Mouse (Mus musculus): ENCODE data around the gene Gm17087.

The Gm17087 gene

GRCm38 (mm10) chr17:8566850-8567249, at the start of gene Gm17087:
Gene Gm17087 (minus strand): TSS chr17:8566950.
- DNase-seq (ENCODE audit: low spot score in 2 of 2): no peak

- peak; percentile 31 to 73 for DNase-seq (ENCODE audit: low spot score in 2 of 2)
Measured at GRCm38 (mm10) chr17:8613882-8614551, 47.3 kb upstream of the Gm17087 start.

DNA sequence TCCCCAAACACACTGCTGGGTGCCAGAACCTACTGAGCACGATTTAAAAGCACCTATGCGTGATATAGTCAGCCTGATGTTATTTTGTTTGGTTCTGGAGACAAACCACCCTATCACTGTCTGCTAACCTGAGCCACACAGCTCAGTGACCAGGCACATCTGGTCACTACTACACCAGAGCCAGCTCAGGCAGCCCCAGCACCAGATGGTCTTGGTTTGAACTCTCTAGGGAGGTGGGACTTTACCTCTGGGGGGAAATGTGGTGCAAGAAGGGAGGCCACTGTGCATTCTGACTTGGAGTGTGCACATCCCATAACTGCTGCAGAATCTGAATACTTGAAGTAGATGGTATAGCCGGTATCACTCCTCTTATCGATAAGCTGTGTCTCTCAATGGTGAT, 45.2 kb upstream of the Gm17087 start:
- no peak for DNase-seq (ENCODE audit: low spot score in 2 of 2)

GRCm38 (mm10) chr17:8606695-8607094, 39.9 kb upstream of the Gm17087 start:
- no peak for DNase-seq (ENCODE audit: low spot score in 2 of 2)

GRCm38 (mm10) chr17:8605921-8606320, 39.2 kb upstream of the Gm17087 start:
- DNase-seq (ENCODE audit: low spot score in 2 of 2): no peak

DNA sequence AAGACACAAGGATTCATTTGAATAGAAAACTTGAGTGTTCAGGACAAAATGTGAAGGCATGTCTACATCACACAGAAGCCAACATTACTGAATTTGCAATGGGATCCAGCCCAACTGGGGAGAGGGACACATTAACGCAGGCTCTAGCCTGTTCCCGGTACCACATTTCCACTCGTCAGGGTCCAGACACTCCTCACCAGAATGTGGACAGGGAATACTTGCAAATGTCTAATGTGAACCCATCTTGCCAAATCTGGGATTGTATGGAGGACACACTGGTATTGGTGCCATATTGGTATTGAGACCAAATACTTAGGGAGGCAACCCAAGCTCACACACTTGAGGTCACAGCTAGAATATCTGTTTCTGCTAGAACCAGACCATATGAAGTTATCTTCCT, 36.2 kb upstream of the Gm17087 start:
- no peak for DNase-seq (ENCODE audit: low spot score in 2 of 2)

GRCm38 (mm10) chr17:8597790-8598189, 31.0 kb upstream of the Gm17087 start:
- peak; percentile 43 to 72 for DNase-seq (ENCODE audit: low spot score in 2 of 2)

DNA sequence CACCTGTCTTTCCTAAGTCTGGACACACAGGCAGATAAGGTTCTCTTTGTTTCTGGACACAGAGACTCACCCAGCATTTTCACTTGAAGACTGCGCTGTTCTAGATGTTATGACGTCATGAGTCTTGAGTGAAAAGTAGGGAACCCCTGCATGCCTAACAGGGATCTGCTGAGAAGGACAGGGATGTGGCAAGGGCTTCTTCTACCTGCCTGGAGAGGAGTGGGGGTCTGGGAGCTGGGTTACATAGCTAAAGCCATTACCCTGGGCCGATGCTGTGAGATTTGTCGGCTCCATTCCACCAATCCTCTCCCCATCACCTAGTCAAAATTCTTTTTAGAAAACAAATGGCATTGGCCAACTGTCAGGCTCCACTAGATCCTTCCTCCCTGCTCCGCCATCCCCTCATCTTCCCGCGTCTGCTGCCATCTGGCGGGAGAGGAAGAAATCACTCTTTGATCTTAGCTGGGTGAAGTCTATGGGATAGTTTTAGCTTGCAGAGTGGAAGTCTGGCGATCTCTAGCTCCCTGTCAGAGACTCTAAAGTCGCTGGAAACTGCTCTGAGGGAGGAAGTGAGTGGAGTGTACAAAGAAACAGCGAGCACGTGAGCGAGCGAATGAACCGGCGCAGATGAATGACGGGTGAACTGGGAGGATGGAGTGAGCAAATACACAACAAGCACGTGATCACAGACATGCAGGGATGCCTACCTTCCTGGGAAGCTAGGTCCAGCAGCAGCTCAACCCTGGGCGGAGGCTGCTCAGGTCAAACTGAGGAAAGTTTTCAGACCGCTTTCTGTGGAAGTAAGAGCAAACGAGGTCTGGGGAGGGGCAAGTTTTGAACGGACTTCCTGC, 25.9 kb upstream of the Gm17087 start:
- DNase-seq (ENCODE audit: low spot score in 2 of 2): peak; percentile 65 to 80

DNA sequence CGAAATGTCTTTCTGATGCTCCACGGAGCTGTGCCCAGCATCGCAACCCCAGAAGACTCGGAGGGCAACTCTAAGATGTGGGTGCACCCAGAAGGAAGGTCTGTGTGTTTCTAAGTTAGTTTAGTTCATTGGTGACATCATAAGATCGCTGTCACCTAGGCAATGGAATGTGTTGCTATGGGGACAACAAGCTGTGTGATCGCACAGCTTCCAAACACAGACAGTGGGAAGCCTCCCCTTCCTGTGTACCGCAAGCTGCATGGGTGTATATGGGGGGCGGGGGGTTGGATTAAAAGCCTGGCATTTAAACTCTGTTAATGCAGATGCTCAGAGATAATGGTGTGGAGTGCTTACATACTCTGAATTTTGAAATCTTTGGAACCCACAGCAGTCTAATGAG, 14.8 kb upstream of the Gm17087 start:
- no peak for DNase-seq (ENCODE audit: low spot score in 2 of 2)

- peak in 1 of 2 experiments; percentile 35 for DNase-seq (ENCODE audit: low spot score in 2 of 2)
Measured at GRCm38 (mm10) chr17:8580360-8580759, 13.6 kb upstream of the Gm17087 start.

DNA sequence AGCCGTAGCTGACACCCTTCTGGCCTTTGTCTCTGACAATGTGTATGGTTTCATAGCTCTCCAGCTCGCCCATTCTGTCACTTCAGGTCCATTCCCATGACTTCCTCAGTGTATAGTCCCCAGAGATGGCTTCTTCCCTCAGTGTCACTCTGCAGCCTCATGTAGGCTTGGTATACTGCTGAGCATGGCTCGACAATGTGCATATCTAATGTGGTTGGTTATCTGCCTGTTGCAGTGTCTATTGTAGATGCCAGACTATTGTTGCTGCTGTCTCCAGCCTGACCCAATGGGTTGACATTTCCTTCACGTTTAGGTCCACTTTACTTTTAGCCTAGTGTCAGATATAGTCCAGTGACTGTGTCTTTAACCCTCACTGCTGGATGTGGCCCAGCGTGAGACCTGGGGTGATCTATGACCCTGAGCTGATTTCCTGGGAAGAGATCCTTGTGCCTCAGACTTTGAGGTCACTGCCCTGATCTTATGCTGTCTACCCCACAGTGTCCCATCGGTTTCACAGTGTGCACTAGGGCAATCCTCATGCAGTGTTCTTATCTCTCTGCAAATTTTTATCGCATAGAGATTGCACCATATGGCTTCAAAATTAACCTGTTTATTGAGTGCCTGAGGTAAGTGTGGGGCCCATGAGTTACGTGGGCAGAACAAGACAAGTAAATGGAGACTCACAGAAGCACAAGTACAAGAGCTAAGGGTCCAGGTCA, 7.0 kb upstream of the Gm17087 start:
- DNase-seq (ENCODE audit: low spot score in 2 of 2): no peak

DNA sequence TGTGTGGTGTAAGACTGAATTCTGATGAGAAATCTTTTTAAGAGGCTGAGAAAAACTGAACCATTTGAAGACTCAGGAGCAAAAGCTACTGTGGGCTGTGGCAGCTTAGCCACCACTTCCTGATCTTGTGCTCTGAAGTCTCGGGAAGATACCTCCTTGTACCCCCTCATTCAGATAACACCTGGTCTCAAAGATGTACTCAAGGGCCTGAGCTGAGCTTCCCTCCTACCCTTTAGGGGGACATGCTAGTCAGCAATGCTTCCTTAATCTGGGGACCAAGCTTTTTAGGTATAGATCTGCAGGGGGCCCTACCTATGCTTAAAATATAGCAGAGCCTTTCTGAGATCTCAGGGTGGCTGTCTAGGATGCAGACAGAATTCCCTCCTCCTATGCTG, 3.9 kb downstream of the Gm17087 start:
- DNase-seq (ENCODE audit: low spot score in 2 of 2): peak; percentile 51 to 61

DNA sequence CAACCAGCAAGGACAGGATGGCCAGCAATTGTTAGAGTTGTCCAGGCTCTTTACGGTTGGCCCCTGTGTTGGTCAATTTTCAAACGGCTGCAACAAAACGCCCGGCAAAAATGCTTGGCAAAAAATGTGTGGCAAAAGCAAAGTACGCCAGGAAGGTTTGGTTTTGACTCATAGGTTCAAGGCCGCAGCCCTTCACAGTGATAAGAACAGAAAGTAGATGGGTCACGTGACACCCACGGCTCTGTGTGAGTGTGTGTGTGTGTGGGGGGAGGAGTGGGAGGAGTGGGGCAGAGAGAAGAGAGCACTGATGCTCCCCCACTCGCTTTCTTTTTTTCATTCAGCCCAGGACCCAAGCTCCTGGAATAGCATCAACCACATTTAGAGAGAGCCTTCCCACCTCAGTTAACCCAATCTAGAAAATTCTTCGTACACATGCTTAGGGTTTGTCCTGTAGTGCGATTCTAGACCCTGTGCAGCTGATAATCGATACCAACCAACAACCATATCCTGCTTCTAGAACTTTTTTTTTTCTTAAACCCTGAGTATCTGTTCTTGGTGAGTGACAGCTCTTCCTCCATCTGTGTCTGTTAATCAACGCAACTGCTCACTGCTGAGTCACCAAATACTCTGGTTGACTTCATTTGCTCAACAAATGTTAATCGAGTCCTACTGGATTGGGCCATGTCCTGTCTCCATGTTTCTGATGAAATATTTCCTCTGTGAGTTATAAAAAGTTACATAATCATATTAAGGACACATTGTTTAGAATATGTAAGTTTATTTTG, 4.5 kb downstream of the Gm17087 start:
- peak; percentile 55 for DNase-seq (ENCODE audit: low spot score in 2 of 2)

DNA sequence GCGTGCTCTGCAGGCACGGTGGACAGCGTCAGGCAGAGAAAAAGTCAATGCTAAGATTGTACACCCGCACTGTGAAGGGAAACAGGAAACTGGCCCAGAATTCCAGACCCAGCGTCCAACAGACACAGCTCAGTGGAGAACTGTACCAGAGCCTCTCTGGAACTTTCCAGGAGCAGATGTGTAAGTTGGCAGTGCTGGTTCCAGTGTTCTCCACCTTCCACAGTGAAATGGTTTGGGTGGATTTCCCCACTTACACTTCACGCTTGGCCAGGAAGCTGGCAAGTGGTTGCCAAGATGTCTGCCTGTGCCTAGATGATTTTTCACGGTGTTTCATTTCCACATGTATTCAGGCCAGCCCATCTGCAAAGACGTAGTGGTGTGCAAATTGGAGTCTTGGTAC, 8.8 kb downstream of the Gm17087 start:
- DNase-seq (ENCODE audit: low spot score in 2 of 2): no peak

DNA sequence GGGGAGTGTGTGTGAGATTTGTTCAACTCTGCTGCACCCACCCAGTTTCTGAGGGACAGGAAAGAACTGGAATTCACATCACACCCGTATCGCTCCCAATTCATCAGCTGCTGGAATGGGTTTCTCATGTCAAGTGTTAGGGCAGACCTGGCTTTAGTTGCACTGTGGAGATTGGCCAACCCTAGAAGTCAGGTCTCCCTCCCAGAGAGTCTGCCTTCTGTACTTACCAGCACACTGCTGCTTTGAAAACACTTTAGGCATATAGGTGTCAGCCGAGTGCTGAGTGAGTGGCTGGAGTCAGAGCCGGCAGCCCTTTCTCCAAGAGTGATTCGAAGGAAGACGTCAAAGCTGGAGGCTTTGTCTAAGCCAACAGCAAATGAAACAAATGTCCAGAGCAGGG, 10.5 kb downstream of the Gm17087 start:
- no peak for DNase-seq (ENCODE audit: low spot score in 2 of 2)

GRCm38 (mm10) chr17:8555785-8556184, 11.0 kb downstream of the Gm17087 start:
- DNase-seq (ENCODE audit: low spot score in 2 of 2): no peak

- no peak for DNase-seq (ENCODE audit: low spot score in 2 of 2)
Measured at GRCm38 (mm10) chr17:8554219-8554618, 12.5 kb downstream of the Gm17087 start.

- no peak for DNase-seq (ENCODE audit: low spot score in 2 of 2)
Measured at GRCm38 (mm10) chr17:8553601-8554000, 13.1 kb downstream of the Gm17087 start.

GRCm38 (mm10) chr17:8552346-8553035, 14.3 kb downstream of the Gm17087 start:
- DNase-seq (ENCODE audit: low spot score in 2 of 2): no peak

- no peak for DNase-seq (ENCODE audit: low spot score in 2 of 2)
Measured at GRCm38 (mm10) chr17:8551641-8552040, 15.1 kb downstream of the Gm17087 start.

DNA sequence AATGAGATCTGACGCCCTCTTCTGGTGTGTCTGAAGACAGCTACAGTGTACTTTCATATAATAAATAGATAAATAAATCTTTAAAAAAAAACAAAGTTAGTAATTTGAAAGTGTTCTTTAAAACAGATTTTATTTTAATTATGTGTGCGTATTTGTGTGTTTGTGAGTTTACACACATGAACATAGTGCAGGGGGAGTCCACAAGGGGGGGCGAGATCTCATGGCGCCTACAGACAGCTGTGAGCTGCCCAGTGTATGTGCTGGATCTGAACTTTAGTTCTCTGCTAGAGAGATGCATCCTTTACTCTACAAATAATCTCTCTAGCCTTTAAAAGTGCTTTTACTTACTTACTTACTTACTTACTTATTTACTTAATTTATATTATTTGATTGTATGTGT, 18.0 kb downstream of the Gm17087 start:
- DNase-seq (ENCODE audit: low spot score in 2 of 2): peak in 1 of 2 experiments; percentile 43

Data from thymus, postnatal 10 days (tissue).